8 mouse cellular contexts compared by ENCODE assay signal in the genomic region with DNA sequence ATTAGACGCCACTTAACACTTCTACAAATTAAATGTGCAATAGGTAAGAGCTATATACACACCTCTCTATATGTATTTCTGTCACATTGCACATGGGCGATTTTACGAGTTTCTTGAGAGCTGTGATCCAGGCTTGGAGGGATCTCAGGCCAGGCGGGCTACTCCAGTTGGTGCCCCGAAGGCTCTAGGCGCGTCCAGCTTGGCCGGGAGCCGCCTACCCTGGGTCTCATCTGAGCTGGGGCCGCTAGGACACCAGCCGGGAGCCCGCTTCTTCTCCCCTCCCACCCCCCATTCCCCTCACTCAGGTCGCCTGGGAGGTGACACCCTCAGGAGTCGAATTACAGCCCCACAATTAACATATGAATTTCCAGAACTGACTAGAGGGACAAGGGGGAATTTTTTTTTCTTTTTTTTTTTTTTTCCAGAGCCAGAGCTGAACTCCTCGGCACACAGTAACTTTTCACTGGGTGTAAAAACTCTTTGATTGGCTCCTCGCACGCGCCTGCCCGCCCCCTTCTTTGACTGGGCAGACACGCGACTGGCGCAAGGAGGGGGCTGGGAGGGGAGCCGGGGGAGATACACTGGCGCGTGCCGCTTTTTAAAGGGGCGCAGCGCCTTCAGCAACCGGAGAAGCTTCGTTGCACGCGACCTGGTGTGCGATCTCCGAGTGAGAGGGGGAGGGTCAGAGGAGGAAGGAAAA. TPM values are rescaled to one million over a fixed set of nuclear protein-coding genes. Genes with fewer than 3 reads are reported as not detected.
DNase-seq lines count a peak whose midpoint lies in the region; ATAC-seq and TF ChIP-seq lines count a peak whose summit lies in the region.

Gene Atoh1 (plus strand): TSS at position 627 of the 700 bp plus-strand sequence.

- H3K27ac ChIP-seq in embryonic fibroblast, embryonic 13.5 days (ENCODE audit: insufficient read depth, low read length) = no peak within 1 kb of the TSS
- H3K27ac ChIP-seq in hindbrain, embryonic 15.5 days (replicated peaks) = no peak within 1 kb of the TSS
- H3K27ac ChIP-seq in liver, adult 2 months (replicated peaks; ENCODE audit: insufficient read depth, low read depth, low read length) = no peak within 1 kb of the TSS

- DNase-seq in heart, adult 11 months = peak; percentile 89
- DNase-seq in heart, adult 8-10 months (ENCODE audit: low spot score) = no peak
- DNase-seq in liver, adult 2 months (ENCODE audit: extremely low read depth, low read depth, low spot score) = peak; percentile 21
- DNase-seq in urinary bladder, postnatal 14 days (ENCODE audit: low spot score) = no peak
- no peak for DNase-seq in layer of hippocampus, adult 11-12 months (ENCODE audit: low spot score)

- H3K36me3 ChIP-seq in hindbrain, embryonic 15.5 days = no peaks in the 10 kb centered on the region
- no peaks in the 10 kb centered on the region for H3K36me3 ChIP-seq in liver, adult 2 months (ENCODE audit: control insufficient read depth, insufficient read depth, low read length)
- H3K36me3 ChIP-seq in myocyte (ENCODE audit: control insufficient read depth, insufficient read depth) = no peaks in the 10 kb centered on the region

- peak; percentile 83 for ATAC-seq in hindbrain, embryonic 15.5 days (ENCODE audit: low FRiP score, low read depth)

- no peak for TF ChIP-seq CTCF in embryonic fibroblast, embryonic 13.5 days (IDR thresholded peaks at IDR 0.05; ENCODE audit: borderline replicate concordance, insufficient read depth, low read length)
- TF ChIP-seq CTCF in liver, adult 2 months (IDR thresholded peaks at IDR 0.05; ENCODE audit: low read depth, low read length) = no peak

- 0 out of 2 replicates have a peak within 1 kb of the TSS, but pooled peaks have one; percentile 17 for H3K9ac ChIP-seq in hindbrain, embryonic 15.5 days
- H3K9ac ChIP-seq in liver, adult 2 months (ENCODE audit: low read depth, low read length) = no peak within 1 kb of the TSS

- WGBS in hindbrain, embryonic 15.5 days = under 1% methylated on average over 34 of the region's 34 CpGs
- 1% methylated on average over 34 of the region's 34 CpGs for WGBS in liver, adult 2 months

- H3K4me2 ChIP-seq in hindbrain, embryonic 15.5 days = peak within 1 kb of the TSS; percentile 59
- peak within 1 kb of the TSS; percentile 42 for H3K4me2 ChIP-seq in myocyte (ENCODE audit: low read depth)

- H3K79me2 ChIP-seq in liver, adult 2 months (ENCODE audit: control insufficient read depth, insufficient read depth, low read length) = no peaks in the 10 kb centered on the region
- H3K79me2 ChIP-seq in myocyte (ENCODE audit: control insufficient read depth, insufficient read depth) = no peaks in the 10 kb centered on the region

- peak within 1 kb of the TSS; percentile 54 for H3K4me3 ChIP-seq in embryonic fibroblast, embryonic 13.5 days (ENCODE audit: insufficient read depth, low read length)
- H3K4me3 ChIP-seq in hindbrain, embryonic 15.5 days = peak within 1 kb of the TSS; percentile 39
- H3K4me3 ChIP-seq in liver, adult 2 months (ENCODE audit: insufficient read depth, low read depth, low read length) = peak within 1 kb of the TSS; percentile 27; the same call in 1 of the 2 replicates
- no peak within 1 kb of the TSS for H3K4me3 ChIP-seq in myocyte

- no peaks in the 10 kb centered on the region for H3K4me1 ChIP-seq in embryonic fibroblast, embryonic 13.5 days (ENCODE audit: control insufficient read depth, insufficient read depth, low read length)
- H3K4me1 ChIP-seq in hindbrain, embryonic 15.5 days (replicated peaks) = peaks cover 30% of the 10 kb centered on the region
- peaks cover 6% of the 10 kb centered on the region; the same call in 1 of the 2 replicates for H3K4me1 ChIP-seq in liver, adult 2 months (ENCODE audit: control insufficient read depth, insufficient read depth, low read length)

- no peaks in the 10 kb centered on the region for H3K9me3 ChIP-seq in hindbrain, embryonic 15.5 days

- H3ac ChIP-seq in myocyte (ENCODE audit: control insufficient read depth, insufficient read length) = no peak within 1 kb of the TSS

- no peak for TF ChIP-seq POLR2A in embryonic fibroblast, embryonic 13.5 days (IDR thresholded peaks at IDR 0.05; ENCODE audit: low read depth, low read length)
- no peak for TF ChIP-seq POLR2A in liver, adult 2 months (IDR thresholded peaks at IDR 0.05; ENCODE audit: extremely low read depth, insufficient read depth, low read length)
- TF ChIP-seq POLR2A in myocyte (IDR thresholded peaks at IDR 0.05; ENCODE audit: insufficient read length, low read depth) = no peak

- peaks cover 57% of the 10 kb centered on the region for H3K27me3 ChIP-seq in hindbrain, embryonic 15.5 days
- H3K27me3 ChIP-seq in liver, adult 2 months (ENCODE audit: control insufficient read depth, insufficient read depth, low read length) = peaks cover 22% of the 10 kb centered on the region
- H3K27me3 ChIP-seq in myocyte (ENCODE audit: control insufficient read depth, insufficient read depth, insufficient read length) = peaks cover 9% of the 10 kb centered on the region

TF ChIP-seq in myocyte, 11 proteins besides CTCF, POLR2A, EP300 and RAD21:
- TF ChIP-seq TCF3 (IDR thresholded peaks at IDR 0.05; ENCODE audit: insufficient read length, low read depth) = no peak
- no peak for TF ChIP-seq MAX (IDR thresholded peaks at IDR 0.05; ENCODE audit: low read depth)
- TF ChIP-seq USF1 (IDR thresholded peaks at IDR 0.05; ENCODE audit: low read depth) = no peak
- TF ChIP-seq POLR2AphosphoS2 (IDR thresholded peaks at IDR 0.05; ENCODE audit: insufficient read length, low read depth) = no peak
- TF ChIP-seq TCF12 (IDR thresholded peaks at IDR 0.05; ENCODE audit: insufficient read depth, poor library complexity, severe bottlenecking) = no peak
- TF ChIP-seq SRF (IDR thresholded peaks at IDR 0.05; ENCODE audit: control insufficient read depth, insufficient read length, low read depth) = no peak
- no peak for TF ChIP-seq MYOG (IDR thresholded peaks at IDR 0.05; ENCODE audit: control insufficient read depth in 1 of 3, insufficient read depth in 1 of 3, insufficient read length in 2 of 3, low read depth in 2 of 3)
- no peak for TF ChIP-seq CEBPB (IDR thresholded peaks at IDR 0.05; ENCODE audit: insufficient read depth, poor library complexity, severe bottlenecking)
- TF ChIP-seq E2F4 (IDR thresholded peaks at IDR 0.05; ENCODE audit: insufficient read depth) = no peak
- no peak for TF ChIP-seq MYOD1 (IDR thresholded peaks at IDR 0.05; ENCODE audit: control insufficient read depth in 1 of 3, insufficient read length in 2 of 3, low read depth in 2 of 3)
- TF ChIP-seq REST (IDR thresholded peaks at IDR 0.05; ENCODE audit: insufficient read depth, insufficient read length) = no peak

RNA-seq across cellular contexts. Expression of gene Atoh1, which starts in this region (rescaled TPM):
- total RNA-seq in heart, adult 8-10 months (2022) = not detected
- polyA plus RNA-seq in embryonic fibroblast, embryonic 13.5 days (2011; ENCODE audit: insufficient read length, low read depth, missing spikeins) = not detected in 2 replicates
- polyA plus RNA-seq in hindbrain, embryonic 15.5 days (2015; fragmentation: Nextera tagmentation; extraction: Ambion mirVana) = 13.9 and 17.5 TPM in 2 replicates
- not detected in 2 replicates for total RNA-seq in liver, adult 2 months (2014; rRNA removed)
- not detected in 2 replicates for polyA plus RNA-seq in liver, adult 2 months (2012; rRNA removed)
- not detected for polyA plus RNA-seq in myocyte (2012; fragmentation: generic; extraction: Trizol)

Comparison
In these comparisons a context has a peak if more than half of its experiments do, and no peak if none do; other contexts are left out.
1. RNA of gene Atoh1 (polyA plus RNA-seq): 13.9 to 17.5 TPM in hindbrain, embryonic 15.5 days; not detected in embryonic fibroblast, embryonic 13.5 days, not detected in liver, adult 2 months and not detected in myocyte (single experiment); every median in the first group is over 10 times any median in the second.
2. Peak in DNase-seq and H3K4me3 ChIP-seq in liver, adult 2 months; RNA of the gene not detected or under 1 TPM.